Mouse (Mus musculus) ovary, postnatal 36 days (tissue): ENCODE measurements around the gene Senp3.
"Not testable (repeated sequence)": the region's sequence is repeated elsewhere in the genome, so short reads cannot be mapped to it uniquely, and the experiment has no call there.

Source experiments
- DNase-seq: peaks from one replicate; pipeline ENCODE4 v3.0.0; 2022; ENCODE audit warnings: low spot score, mixed read lengths

The Senp3 gene

GRCm38 (mm10) chr11:69681314-69682208 is at the start of gene Senp3:
Gene Senp3, minus strand, starts transcription at chr11:69682084.
- peak; percentile 96 for DNase-seq

GRCm38 (mm10) chr11:69731408-69731807 is 49.5 kb upstream of the Senp3 start:
- DNase-seq: not testable (repeated sequence)

- DNase-seq: no peak
Observed at GRCm38 (mm10) chr11:69729063-69729462, 47.2 kb upstream of the Senp3 start.

GRCm38 (mm10) chr11:69725951-69726350 is 44.1 kb upstream of the Senp3 start:
- DNase-seq: no peak

- no peak for DNase-seq
Observed at GRCm38 (mm10) chr11:69723074-69723473, 41.2 kb upstream of the Senp3 start.

GRCm38 (mm10) chr11:69720852-69721251 is 39.0 kb upstream of the Senp3 start:
- DNase-seq: no peak

- no peak for DNase-seq
Observed at GRCm38 (mm10) chr11:69719423-69719822, 37.5 kb upstream of the Senp3 start.

- DNase-seq: no peak
Observed at GRCm38 (mm10) chr11:69718661-69719060, 36.8 kb upstream of the Senp3 start.

- DNase-seq: no peak
Observed at GRCm38 (mm10) chr11:69716953-69717352, 35.1 kb upstream of the Senp3 start.

GRCm38 (mm10) chr11:69715929-69716328 is 34.0 kb upstream of the Senp3 start:
- DNase-seq: no peak

- DNase-seq: peak; percentile 40
Observed at GRCm38 (mm10) chr11:69715482-69715881, 33.6 kb upstream of the Senp3 start.

GRCm38 (mm10) chr11:69714636-69715329 is 32.9 kb upstream of the Senp3 start:
- no peak for DNase-seq

GRCm38 (mm10) chr11:69712954-69713672 is 31.2 kb upstream of the Senp3 start:
- no peak for DNase-seq

- DNase-seq: no peak
Observed at GRCm38 (mm10) chr11:69711082-69711481, 29.2 kb upstream of the Senp3 start.

- DNase-seq: no peak
Observed at GRCm38 (mm10) chr11:69710470-69710869, 28.6 kb upstream of the Senp3 start.

- DNase-seq: no peak
Observed at GRCm38 (mm10) chr11:69709554-69710446, 27.9 kb upstream of the Senp3 start.

- no peak for DNase-seq
Observed at GRCm38 (mm10) chr11:69708614-69709265, 26.9 kb upstream of the Senp3 start.

- no peak for DNase-seq
Observed at GRCm38 (mm10) chr11:69707873-69708381, 26.0 kb upstream of the Senp3 start.

GRCm38 (mm10) chr11:69707480-69707847 is 25.6 kb upstream of the Senp3 start:
- no peak for DNase-seq

GRCm38 (mm10) chr11:69706775-69707479 is 25.0 kb upstream of the Senp3 start:
- DNase-seq: peak; percentile 68
